Mouse (Mus musculus): Measurements from ENCODE around the gene Ubxn1. TPM values are rescaled to one million over a fixed set of nuclear protein-coding genes. Genes with fewer than 3 reads are reported as not detected.
"Not testable (repeated sequence)": the region's sequence is repeated elsewhere in the genome, so short reads cannot be mapped to it uniquely, and the experiment has no call there.

Gene Ubxn1
- 100 to 1,000 TPM; 177 to 218 TPM for total RNA-seq (2021)
- long read RNA-seq, experiment 1, transcript Ubxn1-201 (8 exons, 1,127 nt): minor isoform, 5 of 289 reads
- long read RNA-seq, experiment 1, transcript Ubxn1-202 (10 exons, 1,033 nt): minor isoform, 14 of 289 reads
- long read RNA-seq, experiment 1, transcript Ubxn1-204 (9 exons, 1,291 nt): major isoform, 252 of 289 reads
- long read RNA-seq, experiment 1, partial matches to known transcripts: 14 of 289 reads
- long read RNA-seq, experiment 1, other reads (novel, unspliced or antisense): 4 of 289 reads
- long read RNA-seq, experiment 2, transcript Ubxn1-204 (9 exons, 1,291 nt): major isoform, 98 of 114 reads
- long read RNA-seq, experiment 2, transcript Ubxn1-202 (10 exons, 1,033 nt): minor isoform, 5 of 114 reads
- long read RNA-seq, experiment 2, partial matches to known transcripts: 7 of 114 reads
- long read RNA-seq, experiment 2, other reads (novel, unspliced or antisense): 1 of 114 reads

- DNase-seq: peak; percentile 97 to 98
These were observed at the start of gene Ubxn1 for GRCm38 (mm10) chr19:8871267-8872186. TSS of gene Ubxn1 (plus strand) at chr19:8871496.

GRCm38 (mm10) chr19:8822696-8823095 is 48.6 kb upstream of the Ubxn1 start:
- DNase-seq: no peak

- no peak for DNase-seq
These were observed 41.6 kb upstream of the Ubxn1 start, which contains the start of gene AC129217.1 for GRCm38 (mm10) chr19:8829660-8830059. TSS of gene AC129217.1 (plus strand) at chr19:8829773.

- DNase-seq: no peak
These were observed 40.6 kb upstream of the Ubxn1 start for GRCm38 (mm10) chr19:8830664-8831063.

- DNase-seq: no peak
These were observed 40.0 kb upstream of the Ubxn1 start for GRCm38 (mm10) chr19:8831262-8831661.

- DNase-seq: peak in 1 of 2 experiments; percentile 40
These were observed 38.3 kb upstream of the Ubxn1 start for GRCm38 (mm10) chr19:8832971-8833370.

GRCm38 (mm10) chr19:8836327-8836726 is 35.0 kb upstream of the Ubxn1 start:
- DNase-seq: not testable (repeated sequence)

- peak; percentile 81 to 86 for DNase-seq
These were observed 34.0 kb upstream of the Ubxn1 start, which contains the start of gene Bscl2 for GRCm38 (mm10) chr19:8837251-8837791. TSS of gene Bscl2 (plus strand) at chr19:8837467.

- DNase-seq: peak in 1 of 2 experiments; percentile 57
These were observed 33.1 kb upstream of the Ubxn1 start for GRCm38 (mm10) chr19:8838041-8838730.

- no peak for DNase-seq
These were observed 32.0 kb upstream of the Ubxn1 start, which contains the start of gene Gng3 for GRCm38 (mm10) chr19:8839103-8839907. TSS of gene Gng3 (minus strand) at chr19:8839194.

- peak; percentile 87 to 89 for DNase-seq
These were observed 31.1 kb upstream of the Ubxn1 start for GRCm38 (mm10) chr19:8839908-8840791.

- no peak for DNase-seq
These were observed 30.3 kb upstream of the Ubxn1 start for GRCm38 (mm10) chr19:8841012-8841411.

- peak in 1 of 2 experiments; percentile 30 for DNase-seq
These were observed 28.3 kb upstream of the Ubxn1 start for GRCm38 (mm10) chr19:8842961-8843360.

GRCm38 (mm10) chr19:8844371-8845129 is 26.7 kb upstream of the Ubxn1 start:
- peak; percentile 78 to 89 for DNase-seq

- no peak for DNase-seq
These were observed 22.9 kb upstream of the Ubxn1 start for GRCm38 (mm10) chr19:8848356-8848755.

- peak; percentile 58 to 64 for DNase-seq
These were observed 20.8 kb upstream of the Ubxn1 start, which contains the start of gene Lrrn4cl for GRCm38 (mm10) chr19:8850402-8850901. TSS of gene Lrrn4cl (plus strand) at chr19:8850768.

GRCm38 (mm10) chr19:8851639-8852038 is 19.7 kb upstream of the Ubxn1 start:
- DNase-seq: no peak

GRCm38 (mm10) chr19:8852236-8852928 is 18.9 kb upstream of the Ubxn1 start:
- peak in 1 of 2 experiments; percentile 41 for DNase-seq

Data from adrenal gland, postnatal 36 days (tissue).